Mouse (Mus musculus): ENCODE results near the gene Gm9945.

Gm9945 gene

GRCm38 (mm10) chr11:53461727-53462126, 18.2 kb upstream of the Gm9945 start:
- DNase-seq (ENCODE audit: low spot score in 2 of 2): no peak

GRCm38 (mm10) chr11:53463551-53464424, 16.2 kb upstream of the Gm9945 start:
- DNase-seq (ENCODE audit: low spot score in 2 of 2): no peak

- DNase-seq (ENCODE audit: low spot score in 2 of 2): peak; percentile 38 to 77
Measured at GRCm38 (mm10) chr11:53466231-53466971, 13.6 kb upstream of the Gm9945 start.

DNA sequence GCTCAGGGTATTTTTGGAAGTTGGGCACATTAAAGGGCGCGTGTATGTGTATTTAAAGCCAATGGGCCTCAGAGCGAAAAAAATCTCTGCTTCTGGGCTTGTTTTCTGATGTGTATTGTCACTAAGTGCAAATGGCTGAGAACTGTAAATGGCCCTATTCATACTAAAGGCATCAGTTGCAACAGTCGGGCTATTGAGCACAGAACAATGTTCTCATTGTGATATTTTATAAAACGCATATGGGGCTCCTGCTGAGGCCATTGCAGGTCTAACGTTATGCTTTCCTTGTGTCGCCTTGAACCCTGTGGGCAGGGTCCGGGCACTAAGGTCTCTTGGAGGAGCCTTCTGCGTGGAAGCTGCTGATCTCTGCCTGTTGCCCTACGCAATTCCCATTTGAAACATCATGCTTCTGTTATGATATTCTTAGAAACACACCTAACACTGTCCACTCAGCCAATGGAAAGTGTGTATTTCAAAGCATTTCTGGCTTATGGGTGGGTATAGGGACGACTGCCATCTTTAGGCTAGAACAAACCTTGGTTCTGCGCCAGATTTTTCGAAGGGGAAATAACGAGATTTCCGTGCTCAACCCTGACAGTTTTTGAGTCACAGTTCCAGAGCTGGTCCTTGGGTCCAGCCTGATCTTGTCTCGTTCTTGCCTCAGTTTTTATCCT, 10.5 kb upstream of the Gm9945 start:
- no peak for DNase-seq (ENCODE audit: low spot score in 2 of 2)

- DNase-seq (ENCODE audit: low spot score in 2 of 2): peak; percentile 91 to 94
Measured at GRCm38 (mm10) chr11:53469968-53470695, 9.8 kb upstream of the Gm9945 start, which contains the start of gene Gm9837. Gene Gm9837 (minus strand): TSS chr11:53470479.

- DNase-seq (ENCODE audit: low spot score in 2 of 2): no peak
Measured at GRCm38 (mm10) chr11:53472709-53473108, 7.3 kb upstream of the Gm9945 start.

DNA sequence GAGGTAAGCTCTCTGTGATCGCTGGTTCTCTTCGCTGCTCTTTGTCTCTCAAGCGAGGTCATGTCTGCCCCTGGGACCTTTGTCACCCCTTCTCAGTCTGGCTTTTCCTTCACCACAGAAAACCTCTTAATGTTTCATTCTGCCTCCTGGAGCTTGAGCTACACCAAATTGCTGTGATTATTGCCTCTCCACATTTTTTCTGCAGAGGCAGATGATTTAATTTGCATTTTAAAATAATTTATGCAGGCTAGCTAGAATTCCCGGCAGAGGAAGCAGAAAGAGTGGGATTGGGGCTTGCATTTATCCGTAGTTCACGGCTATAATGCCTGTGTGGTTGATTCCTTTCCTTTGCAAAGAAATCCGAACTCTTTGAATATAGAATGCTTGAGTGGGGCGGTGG, 4.3 kb upstream of the Gm9945 start:
- no peak for DNase-seq (ENCODE audit: low spot score in 2 of 2)

DNA sequence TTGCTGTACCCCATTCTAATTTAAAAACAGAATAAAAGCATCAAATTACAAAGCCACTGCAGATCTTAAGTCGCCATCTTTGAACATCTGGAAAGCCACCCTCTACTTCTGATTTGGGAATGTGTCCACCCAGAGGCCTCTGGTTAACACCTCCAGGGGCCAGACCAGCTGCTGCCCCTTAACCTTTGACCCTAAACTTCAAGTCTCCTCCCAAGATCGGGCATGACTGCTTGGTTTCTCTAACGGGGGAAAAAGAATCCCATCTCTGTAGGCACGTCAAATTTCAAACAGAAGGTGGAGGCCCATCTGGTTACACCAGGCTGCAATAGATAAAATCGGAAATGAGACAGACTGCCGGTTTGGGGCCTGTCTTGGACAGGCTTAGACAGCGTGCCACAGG, 2.1 kb upstream of the Gm9945 start:
- no peak for DNase-seq (ENCODE audit: low spot score in 2 of 2)

DNA sequence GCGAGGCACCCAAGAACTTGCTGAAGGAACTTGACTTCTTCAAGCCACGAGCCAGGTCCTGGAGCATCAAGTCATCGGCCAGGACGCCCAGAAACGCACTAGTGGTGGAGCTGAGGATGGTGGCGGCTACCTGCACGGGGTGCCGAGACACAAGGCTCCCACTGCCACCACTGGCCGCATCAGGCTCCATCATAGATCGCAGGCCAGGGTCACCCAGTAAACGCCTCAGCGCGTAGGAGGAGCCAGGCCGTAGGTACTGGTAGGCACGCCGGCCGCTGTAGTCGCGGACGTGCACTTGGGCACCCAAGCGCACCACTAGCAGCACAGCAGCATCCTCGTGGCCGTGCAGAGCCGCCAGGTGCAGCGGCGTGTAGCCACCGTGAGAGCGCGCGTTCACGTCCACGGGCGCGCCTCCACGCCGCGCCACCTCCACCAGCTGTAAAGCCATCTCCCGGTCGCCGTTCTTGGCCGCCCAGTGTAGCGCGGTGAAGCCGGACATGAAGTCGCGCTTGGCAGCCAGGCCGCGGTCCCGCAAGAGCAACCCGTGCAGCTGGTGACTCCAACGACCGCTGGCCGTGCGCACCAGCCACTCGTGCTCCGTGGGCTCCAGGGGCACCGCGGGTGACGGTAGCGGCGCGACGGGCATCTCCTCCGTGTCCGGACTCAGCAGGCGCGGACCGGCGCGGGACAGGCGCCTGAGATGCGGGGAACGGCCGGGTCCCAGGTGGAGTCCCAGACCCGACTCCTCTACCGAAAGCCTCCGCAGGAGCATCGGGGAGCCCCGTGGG, 1.4 kb upstream of the Gm9945 start:
- DNase-seq (ENCODE audit: low spot score in 2 of 2): peak; percentile 56 to 57

- DNase-seq (ENCODE audit: low spot score in 2 of 2): peak; percentile 55 to 77
Measured at GRCm38 (mm10) chr11:53479171-53479782, 689 bp upstream of the Gm9945 start.

GRCm38 (mm10) chr11:53481088-53481730, 1.2 kb downstream of the Gm9945 start:
- DNase-seq (ENCODE audit: low spot score in 2 of 2): peak; percentile 51 to 70

DNA sequence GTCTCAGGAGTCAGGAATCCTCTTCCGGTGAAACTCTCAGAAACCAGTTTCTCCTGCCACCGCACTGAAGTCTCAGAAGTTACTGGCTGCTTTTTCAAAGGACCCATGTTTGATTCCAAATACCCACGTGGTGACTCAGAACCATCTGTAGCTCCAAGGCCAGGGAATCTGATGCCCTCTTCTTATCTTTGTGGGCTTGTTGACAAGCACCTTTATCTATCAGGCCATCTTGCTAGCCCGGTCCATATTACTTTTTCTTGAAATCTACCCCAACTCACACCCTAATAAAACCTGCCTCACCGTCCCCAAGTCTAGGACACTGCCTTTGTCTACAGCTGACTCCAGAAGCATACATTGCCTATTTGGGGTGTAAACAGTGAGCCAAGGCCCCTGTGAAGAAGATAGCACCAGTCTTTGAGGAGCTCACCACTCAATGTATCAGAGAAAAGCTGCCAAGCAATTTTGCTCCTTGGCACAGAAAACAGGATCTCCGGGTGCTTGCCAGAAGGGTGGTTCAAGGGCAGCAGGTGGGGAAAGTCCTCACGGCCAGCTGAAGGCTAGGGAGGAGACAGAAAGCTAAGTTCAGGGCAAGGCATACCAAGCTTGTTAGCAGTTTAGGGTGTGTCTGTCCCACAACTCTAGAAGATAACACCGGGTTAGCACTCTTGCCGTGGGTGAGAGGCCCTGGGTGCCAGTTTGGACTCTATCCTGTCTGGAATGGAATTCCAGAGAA, 3.4 kb downstream of the Gm9945 start:
- peak; percentile 66 to 67 for DNase-seq (ENCODE audit: low spot score in 2 of 2)

GRCm38 (mm10) chr11:53485719-53486118, 5.8 kb downstream of the Gm9945 start:
- DNase-seq (ENCODE audit: low spot score in 2 of 2): peak in 1 of 2 experiments; percentile 50

GRCm38 (mm10) chr11:53486351-53486750, 6.4 kb downstream of the Gm9945 start:
- no peak for DNase-seq (ENCODE audit: low spot score in 2 of 2)

GRCm38 (mm10) chr11:53486822-53487594, 7.0 kb downstream of the Gm9945 start:
- DNase-seq (ENCODE audit: low spot score in 2 of 2): peak in 1 of 2 experiments; percentile 59

- DNase-seq (ENCODE audit: low spot score in 2 of 2): no peak
Measured at GRCm38 (mm10) chr11:53489007-53489406, 9.0 kb downstream of the Gm9945 start.

DNA sequence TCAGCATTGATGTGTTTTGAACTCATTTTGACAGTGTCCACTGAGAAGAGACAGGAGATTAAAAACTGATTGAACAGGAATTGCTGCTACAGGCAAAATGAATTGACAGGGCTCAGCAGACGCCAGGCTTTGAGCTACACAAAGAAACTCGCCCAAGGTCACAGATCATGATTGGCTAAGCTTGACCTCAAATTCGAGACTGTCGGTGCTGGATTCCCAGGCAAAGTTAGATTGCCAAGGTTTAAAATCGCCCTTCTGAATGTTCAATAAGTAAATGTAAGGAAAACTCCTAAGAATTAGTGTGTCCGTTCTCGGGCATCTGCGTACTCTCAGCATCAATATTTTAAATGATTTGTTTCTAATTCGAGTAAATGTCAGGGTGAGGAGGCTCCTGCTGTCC, 9.5 kb downstream of the Gm9945 start:
- no peak for DNase-seq (ENCODE audit: low spot score in 2 of 2)

GRCm38 (mm10) chr11:53491954-53492401, 12.0 kb downstream of the Gm9945 start:
- no peak for DNase-seq (ENCODE audit: low spot score in 2 of 2)

Data from spleen, postnatal 10 days (tissue).